Mouse (Mus musculus): Measurements from ENCODE around the gene Ddx39b. TPM values are rescaled to one million over a fixed set of nuclear protein-coding genes. Genes with fewer than 3 reads are reported as not detected.

The Ddx39b gene
- total RNA-seq (2014; fragmentation: Nextera tagmentation): 411 and 417 TPM in 2 replicates
- 175 and 187 TPM in 2 replicates for total RNA-seq (2017)

- ATAC-seq (replicated peaks; ENCODE audit: poor library complexity, severe bottlenecking): peak; percentile 54
Observed at GRCm38 (mm10) chr17:35241305-35242014, at the start of gene Ddx39b. TSS of gene Ddx39b (plus strand) at chr17:35241746.

GRCm38 (mm10) chr17:35192924-35193323 is 48.6 kb upstream of the Ddx39b start:
- peak; percentile 58 for ATAC-seq (replicated peaks; ENCODE audit: poor library complexity, severe bottlenecking)

GRCm38 (mm10) chr17:35193881-35194843 is 47.4 kb upstream of the Ddx39b start, which contains the start of gene Ltb:
TSS of gene Ltb (plus strand) at chr17:35194439.
- no peak for ATAC-seq (replicated peaks; ENCODE audit: poor library complexity, severe bottlenecking)

DNA sequence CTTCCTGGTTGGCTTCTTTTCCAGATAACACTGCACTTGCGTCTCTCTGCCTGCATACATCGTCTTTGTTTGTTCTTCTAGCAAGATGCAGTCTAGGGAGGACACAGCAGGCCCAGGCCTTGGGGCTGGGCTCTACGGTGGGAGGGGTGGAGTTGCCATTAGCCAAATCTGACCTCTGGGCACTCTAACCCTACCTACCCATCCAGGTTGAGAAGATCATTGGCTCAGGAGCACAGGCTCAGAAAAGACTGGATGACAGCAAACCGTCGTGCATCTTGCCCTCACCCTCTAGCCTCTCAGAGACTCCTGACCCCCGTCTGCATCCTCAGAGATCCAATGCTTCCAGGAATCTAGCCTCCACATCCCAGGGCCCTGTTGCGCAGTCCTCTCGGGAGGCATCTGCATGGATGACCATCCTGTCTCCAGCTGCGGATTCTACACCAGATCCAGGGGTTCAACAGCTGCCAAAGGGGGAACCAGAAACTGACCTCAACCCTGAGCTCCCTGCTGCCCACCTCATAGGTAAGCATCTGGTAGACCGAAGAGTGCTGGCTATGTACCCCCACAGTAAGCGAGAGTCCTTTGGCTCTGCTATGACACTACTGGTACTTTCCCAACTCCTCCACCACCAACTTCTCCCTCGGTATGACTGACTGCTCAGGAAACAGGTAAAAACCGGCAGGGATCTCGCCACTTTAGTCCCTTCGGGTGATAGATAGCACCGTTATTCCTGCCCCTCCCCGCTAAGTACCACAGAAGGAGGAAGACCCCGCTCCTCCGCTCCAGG is 46.5 kb upstream of the Ddx39b start:
- ATAC-seq (replicated peaks; ENCODE audit: poor library complexity, severe bottlenecking): 0 out of 2 replicates have a peak, but pooled peaks have one; percentile 5

- ATAC-seq (replicated peaks; ENCODE audit: poor library complexity, severe bottlenecking): peak; percentile 61
Observed at GRCm38 (mm10) chr17:35195631-35196320, 45.8 kb upstream of the Ddx39b start.

DNA sequence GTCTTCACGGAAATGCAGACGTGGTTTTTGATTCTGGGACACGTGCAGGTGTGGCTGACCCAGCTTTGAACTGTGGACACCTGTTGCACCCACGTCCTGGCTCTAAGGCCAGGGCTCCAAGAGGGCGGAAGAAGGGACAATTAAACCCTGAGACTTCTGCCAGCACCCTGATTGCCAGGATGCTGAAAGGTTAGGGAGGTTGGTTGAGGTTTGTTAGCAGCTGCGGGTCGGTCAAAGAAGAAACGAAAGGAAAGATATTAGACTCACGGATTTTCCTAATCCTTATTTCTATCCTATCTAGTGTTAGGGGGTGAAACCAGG is 45.3 kb upstream of the Ddx39b start:
- no peak for ATAC-seq (replicated peaks; ENCODE audit: poor library complexity, severe bottlenecking)

GRCm38 (mm10) chr17:35197126-35197525 is 44.4 kb upstream of the Ddx39b start:
- no peak for ATAC-seq (replicated peaks; ENCODE audit: poor library complexity, severe bottlenecking)

- no peak for ATAC-seq (replicated peaks; ENCODE audit: poor library complexity, severe bottlenecking)
Observed at GRCm38 (mm10) chr17:35198029-35198428, 43.5 kb upstream of the Ddx39b start.

DNA sequence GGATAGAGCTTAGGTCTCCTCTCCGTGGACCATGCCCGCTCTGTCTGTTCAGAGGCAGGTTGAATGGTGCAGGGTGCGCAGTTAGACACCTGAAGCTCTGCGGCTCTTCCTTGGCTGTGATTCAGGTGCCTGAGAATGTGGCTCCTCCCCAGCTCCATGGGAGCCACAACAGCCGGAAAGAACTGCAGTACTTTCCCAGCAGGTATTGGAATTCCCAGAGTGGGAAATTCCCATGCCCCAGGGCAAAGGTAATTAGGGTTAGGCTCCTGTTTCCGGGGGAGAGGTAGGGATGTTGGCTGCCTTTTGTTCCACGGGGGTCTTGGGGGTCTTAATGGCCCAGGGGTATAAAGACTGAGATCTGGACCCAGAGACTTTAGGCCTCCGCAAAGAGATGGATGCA is 42.6 kb upstream of the Ddx39b start:
- no peak for ATAC-seq (replicated peaks; ENCODE audit: poor library complexity, severe bottlenecking)

DNA sequence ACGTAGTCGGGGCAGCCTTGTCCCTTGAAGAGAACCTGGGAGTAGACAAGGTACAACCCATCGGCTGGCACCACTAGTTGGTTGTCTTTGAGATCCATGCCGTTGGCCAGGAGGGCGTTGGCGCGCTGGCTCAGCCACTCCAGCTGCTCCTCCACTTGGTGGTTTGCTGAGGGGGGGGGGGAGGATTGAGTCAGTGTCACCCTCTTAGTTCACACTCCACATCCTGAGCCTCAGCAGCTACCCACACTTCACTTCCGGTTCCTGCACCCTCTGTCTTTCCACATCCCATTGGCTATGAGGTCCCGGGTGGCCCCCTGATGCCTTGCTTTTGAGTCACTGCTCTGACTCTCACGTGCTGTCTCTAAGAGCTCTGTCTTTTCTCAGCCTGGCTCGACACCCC is 41.1 kb upstream of the Ddx39b start:
- peak; percentile 80 for ATAC-seq (replicated peaks; ENCODE audit: poor library complexity, severe bottlenecking)

GRCm38 (mm10) chr17:35201128-35201527 is 40.4 kb upstream of the Ddx39b start:
- ATAC-seq (replicated peaks; ENCODE audit: poor library complexity, severe bottlenecking): 0 out of 2 replicates have a peak, but pooled peaks have one; percentile 8

- ATAC-seq (replicated peaks; ENCODE audit: poor library complexity, severe bottlenecking): peak; percentile 58
Observed at GRCm38 (mm10) chr17:35201787-35202186, 39.8 kb upstream of the Ddx39b start, which contains the start of gene Tnf. TSS of gene Tnf (minus strand) at chr17:35202007.

GRCm38 (mm10) chr17:35202442-35202841 is 39.1 kb upstream of the Ddx39b start:
- no peak for ATAC-seq (replicated peaks; ENCODE audit: poor library complexity, severe bottlenecking)

- ATAC-seq (replicated peaks; ENCODE audit: poor library complexity, severe bottlenecking): no peak
Observed at GRCm38 (mm10) chr17:35204494-35205379, 36.8 kb upstream of the Ddx39b start, which contains the start of gene Lta. TSS of gene Lta (minus strand) at chr17:35205351.

- no peak for ATAC-seq (replicated peaks; ENCODE audit: poor library complexity, severe bottlenecking)
Observed at GRCm38 (mm10) chr17:35205380-35205769, 36.2 kb upstream of the Ddx39b start.

GRCm38 (mm10) chr17:35209785-35210535 is 31.6 kb upstream of the Ddx39b start:
- peak; percentile 80 for ATAC-seq (replicated peaks; ENCODE audit: poor library complexity, severe bottlenecking)

GRCm38 (mm10) chr17:35210593-35210992 is 31.0 kb upstream of the Ddx39b start:
- no peak for ATAC-seq (replicated peaks; ENCODE audit: poor library complexity, severe bottlenecking)

- ATAC-seq (replicated peaks; ENCODE audit: poor library complexity, severe bottlenecking): no peak
Observed at GRCm38 (mm10) chr17:35213071-35213470, 28.5 kb upstream of the Ddx39b start.

Data from granulocyte monocyte progenitor cell, adult 5-6 weeks (primary cell).